Mouse (Mus musculus): ENCODE results near the gene Tbxa2r.
A peak's percentile ranks its signal among the peaks of the same experiment; 100 is the strongest.

The Tbxa2r gene

DNA sequence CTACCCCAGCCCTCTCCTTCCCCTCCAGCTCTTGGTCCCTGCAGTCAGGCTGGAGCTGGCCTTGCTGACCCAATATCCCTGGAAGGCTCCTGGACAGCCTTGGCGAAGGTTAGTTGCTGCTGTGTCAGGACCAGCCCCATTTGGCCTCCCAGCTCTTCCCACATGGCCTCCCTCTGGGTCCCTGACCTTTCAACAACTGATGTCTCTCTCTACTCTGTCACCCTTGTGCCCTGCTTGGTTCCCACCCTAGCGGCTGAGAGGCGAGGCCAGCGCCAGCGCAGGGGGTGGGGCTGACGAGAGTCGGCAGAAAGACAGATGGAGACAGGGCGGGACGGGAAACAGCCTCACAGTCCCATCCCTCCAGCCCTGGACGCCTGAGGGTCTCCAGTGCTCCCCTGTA lies at the start of gene Tbxa2r:
Tbxa2r (plus strand) TSS at position 346 of the 400 bp plus-strand sequence.
- no peak for DNase-seq (ENCODE audit: extremely low spot score, low spot score)

DNA sequence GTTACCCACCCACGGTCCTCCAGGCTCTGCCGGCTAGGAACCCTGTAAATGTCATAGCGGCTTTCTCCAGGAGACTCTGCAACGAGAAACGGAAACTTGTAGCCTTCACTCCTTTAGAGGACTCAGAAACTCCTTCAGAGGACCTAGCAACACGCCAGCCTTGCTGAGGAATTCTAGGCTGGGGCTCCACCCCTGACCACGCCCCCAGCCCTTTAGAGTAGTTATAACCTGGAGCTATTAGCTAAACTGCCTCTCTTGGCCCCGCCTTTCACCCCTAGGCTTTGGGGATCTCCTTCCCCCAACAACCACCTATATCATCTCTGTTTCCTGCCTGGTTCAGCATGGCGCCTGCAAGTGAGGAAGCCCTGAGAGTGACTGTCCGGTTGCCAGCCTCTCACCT lies 49.0 kb upstream of the Tbxa2r start:
- DNase-seq (ENCODE audit: extremely low spot score, low spot score): no peak

DNA sequence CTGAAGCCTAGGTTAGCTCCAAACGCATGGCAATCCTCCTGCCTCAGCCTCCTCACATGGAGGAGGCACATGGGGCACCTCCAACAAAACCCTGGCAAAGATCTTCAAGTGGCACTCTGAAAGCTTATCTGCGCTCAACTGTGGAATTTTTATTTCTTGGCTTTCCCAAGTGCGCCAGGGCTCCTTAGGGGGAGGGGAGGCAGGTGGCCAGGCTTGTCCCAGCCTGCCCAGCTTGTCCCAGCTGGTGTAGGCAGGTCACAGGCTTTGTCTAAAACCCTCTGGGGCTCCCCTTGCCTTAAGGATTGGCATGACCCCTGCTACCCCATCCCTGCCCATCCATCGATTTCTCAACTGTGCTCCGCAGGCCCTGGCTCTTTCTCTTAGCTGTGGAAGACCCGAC lies 44.3 kb upstream of the Tbxa2r start:
- no peak for DNase-seq (ENCODE audit: extremely low spot score, low spot score)

DNA sequence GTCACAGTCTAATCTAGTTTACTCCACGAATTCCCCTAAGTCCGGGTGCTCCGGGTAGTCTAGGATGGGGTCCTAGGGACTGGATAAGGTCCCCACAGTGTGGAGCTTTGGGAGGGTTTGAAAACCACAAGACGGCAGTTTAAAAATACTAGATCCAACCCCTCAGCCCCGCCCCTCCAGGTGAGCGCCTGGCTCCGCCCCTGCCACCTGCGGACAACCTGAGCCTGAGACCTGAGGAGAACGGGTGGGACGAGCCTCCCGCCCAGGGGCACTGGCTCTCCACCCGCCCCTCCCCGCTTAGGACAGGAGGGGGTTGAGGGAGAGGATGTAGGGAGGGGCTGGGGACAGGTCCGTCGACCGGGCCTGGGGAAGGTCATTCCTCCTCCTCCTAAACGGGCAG lies 43.8 kb upstream of the Tbxa2r start:
- DNase-seq (ENCODE audit: extremely low spot score, low spot score): no peak

DNA sequence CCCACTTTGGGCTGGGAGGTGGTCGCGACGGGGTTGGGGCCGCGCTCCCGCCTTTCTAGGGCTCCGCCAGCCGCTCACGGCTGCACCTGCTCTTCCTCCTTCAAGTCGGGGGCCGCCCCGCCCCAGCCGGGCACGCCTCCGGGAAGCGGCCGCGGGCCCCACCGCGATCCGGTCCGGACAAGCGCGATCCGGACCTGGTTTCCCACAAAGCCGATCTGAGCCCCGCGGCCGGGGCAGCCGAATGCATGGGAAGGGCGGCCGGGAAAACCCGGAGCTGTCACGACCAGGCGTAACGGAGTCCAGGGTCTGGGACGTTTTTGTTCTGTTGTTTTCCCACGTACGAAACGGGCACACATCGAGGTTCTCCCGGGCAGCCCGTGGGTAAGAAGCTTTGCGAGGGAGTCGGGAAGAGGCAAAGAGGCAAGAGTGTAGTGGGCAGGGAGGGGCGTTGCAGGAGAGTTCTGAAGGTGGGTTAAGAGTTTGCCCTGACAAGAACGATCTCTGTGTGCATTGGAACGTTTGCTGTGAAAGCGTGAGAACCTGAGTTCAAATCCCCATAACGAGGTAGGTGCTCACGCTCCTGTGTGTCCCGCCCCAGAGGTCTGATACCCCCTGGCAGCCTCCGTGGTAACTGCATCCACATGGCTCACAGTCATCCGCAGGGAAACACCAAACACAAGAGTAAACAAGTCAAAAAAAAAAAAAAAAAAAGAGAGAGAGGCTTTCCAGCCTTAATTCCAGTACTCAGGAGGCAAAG lies 42.7 kb upstream of the Tbxa2r start:
- DNase-seq (ENCODE audit: extremely low spot score, low spot score): peak; percentile 96

DNA sequence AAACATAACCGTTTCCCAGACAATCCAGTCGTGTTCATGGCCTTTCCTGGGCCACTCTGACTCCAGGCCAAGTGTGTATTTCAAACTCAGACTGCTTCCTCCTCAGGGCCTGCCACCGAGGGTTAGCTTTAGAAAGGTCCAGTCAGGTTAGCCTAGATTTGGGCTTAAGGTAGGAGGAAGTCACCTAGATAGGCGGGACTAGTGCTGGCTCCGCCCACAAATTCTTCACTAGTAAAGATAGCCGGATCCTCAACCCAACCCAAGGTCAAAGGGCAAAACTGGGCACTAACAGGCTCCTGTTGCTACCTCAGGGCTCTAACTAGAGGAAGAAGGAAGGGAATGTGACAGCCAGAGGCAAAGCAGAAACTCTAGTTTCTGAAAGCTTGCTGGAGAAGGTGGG lies 41.9 kb upstream of the Tbxa2r start:
- no peak for DNase-seq (ENCODE audit: extremely low spot score, low spot score)

DNA sequence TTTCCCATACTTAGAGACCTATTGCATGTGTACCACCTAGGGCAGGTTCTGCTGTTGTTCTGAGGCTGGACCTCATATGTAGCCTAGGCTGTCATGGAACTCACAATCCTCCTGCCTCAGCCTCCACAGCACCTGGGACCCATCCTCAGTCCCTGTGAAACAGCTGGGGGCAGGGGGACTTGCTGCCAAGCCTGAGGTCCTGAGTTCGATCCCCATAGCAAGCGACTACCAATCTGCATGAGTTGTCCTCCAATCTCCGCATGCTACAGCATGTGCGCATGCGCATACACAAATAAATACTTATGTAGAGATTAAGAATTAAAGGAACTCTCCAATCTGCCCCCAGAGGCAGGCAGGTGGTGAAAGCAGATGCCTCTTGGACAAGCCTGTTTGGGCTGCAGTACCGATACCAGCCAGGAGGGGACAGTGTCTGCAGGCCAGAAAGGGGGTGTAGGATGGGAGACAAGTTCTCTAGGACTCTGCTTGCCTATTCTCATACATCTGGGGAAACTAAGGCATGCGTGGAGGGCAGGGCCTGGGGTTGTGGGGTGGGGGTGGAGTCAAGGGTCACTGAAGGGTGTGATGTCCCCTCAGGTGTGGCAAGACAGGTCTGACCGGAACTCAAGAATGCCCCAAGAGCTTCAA lies 40.9 kb upstream of the Tbxa2r start:
- DNase-seq (ENCODE audit: extremely low spot score, low spot score): peak; percentile 58

DNA sequence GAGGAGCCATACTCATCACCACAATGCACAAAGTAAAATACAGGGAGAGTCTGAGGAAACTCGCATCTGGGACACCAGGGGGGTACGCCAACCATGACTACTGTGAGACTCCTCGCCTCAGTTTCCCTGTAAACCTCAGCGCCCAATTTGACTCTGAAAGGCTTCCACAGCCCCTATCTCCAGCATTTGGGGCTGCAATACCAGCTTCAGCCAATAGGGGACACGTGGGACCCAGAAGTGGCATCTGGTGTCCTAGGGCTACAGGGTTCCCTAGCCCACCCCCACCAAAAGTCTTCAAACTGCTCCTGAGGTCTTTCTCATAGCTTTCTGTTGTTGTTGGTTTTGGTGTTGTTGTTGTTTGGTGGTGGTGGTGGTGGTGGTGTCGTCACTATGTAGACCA lies 39.9 kb upstream of the Tbxa2r start:
- peak; percentile 59 for DNase-seq (ENCODE audit: extremely low spot score, low spot score)

DNA sequence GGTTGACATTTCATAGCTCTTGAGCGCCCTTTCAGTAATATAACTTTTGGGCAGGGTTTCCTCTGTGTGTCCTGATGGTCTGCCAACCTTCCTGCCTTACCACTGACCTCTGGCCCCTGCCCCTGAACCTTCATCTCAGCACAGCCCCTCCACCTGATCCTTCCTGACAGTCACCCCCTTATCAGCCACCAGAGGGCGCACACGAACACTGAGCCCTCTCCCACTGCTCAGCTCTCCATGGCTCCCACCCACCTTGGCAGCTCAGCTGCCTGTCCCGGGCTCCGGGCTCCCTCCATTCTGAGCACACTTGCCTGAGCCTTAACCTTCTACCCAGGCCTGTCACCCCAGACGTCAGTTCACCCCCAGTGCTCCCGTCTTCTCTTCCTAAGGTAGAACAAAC lies 39.3 kb upstream of the Tbxa2r start:
- peak; percentile 62 for DNase-seq (ENCODE audit: extremely low spot score, low spot score)

DNA sequence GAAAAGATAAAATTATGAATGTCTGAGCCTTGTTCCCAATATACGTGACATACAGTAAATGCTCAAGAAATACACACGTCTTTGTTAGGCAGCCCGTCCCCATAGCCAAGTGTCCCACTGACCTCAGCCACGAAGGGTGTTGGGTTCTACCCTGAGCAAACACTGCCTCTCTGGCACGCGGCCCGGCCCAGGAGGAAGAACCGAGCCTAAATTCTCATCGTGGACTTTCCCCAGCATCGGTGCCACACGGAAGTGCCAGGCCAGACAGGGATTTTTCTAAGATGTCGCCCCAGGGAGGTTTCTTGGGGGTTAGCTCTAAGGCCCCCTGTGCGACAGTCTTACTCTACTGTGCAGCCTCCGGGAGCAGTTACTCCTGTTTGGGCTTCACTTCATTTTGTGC lies 38.7 kb upstream of the Tbxa2r start:
- DNase-seq (ENCODE audit: extremely low spot score, low spot score): no peak

DNA sequence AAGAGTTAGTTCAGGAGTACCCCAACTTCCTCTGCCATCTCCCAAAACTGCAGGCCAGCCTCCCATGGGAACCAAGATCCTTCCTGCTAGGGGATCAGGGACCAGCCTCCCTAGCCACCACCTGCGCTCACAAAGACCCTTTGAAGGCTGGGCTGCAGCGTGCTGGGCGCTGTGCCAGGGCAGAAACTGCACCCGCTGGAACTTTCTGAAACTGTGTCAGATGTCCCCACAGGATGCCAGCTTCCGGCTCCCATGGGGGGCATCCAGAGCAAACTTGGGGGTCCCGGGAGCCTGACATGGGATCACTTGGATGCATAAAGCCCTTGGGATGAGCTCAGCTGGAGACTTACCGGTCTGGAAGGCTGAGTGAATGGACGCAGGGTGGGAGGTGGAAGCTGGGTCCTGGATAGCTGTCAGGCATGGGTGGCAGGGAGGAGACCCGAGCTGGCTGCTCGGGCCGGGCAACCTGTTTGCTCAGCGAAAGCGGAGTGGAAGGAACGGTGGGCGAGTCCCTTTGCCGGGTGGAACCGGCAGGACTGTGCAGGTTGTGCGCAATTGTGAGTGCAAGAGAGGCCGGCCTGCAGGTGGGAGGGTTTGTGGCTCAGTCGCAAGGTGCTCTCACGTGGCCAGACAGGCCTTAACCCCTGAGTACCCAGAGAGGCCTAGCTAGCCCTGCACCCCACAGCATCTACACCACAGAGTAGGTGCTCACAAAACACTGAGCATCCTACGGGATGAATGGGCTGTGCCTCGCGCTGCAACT lies 37.7 kb upstream of the Tbxa2r start:
- no peak for DNase-seq (ENCODE audit: extremely low spot score, low spot score)

DNA sequence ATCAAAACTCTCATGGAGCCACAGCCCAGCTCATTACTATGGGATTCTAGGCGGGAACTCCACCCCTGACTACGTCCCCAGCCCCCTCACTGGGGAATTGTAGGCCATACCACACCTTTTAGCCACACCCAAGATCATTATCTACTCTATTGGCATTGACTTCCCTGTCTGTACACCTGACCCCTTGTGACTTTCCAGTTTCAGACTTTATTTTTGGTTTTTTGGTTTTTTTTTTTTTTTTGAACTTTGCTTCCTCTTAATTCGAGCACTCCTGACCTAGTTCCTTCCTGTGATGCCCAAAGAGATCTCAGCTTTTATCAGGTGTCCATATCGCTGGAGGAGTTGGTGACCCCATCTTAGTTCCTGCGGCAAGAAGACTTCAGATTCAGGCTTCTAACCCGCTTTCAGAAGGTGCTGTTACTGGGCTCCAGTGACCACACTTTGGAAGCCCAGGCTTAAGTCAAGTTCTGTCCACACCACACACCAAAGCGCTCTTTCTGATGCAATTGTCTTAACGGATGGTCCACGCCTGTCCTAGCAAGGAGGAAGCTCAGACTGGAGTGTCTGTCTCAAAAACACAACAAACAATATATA lies 36.9 kb upstream of the Tbxa2r start, which contains the start of gene Tjp3:
Tjp3 (minus strand) TSS at position 71 of the 594 bp plus-strand sequence.
- no peak for DNase-seq (ENCODE audit: extremely low spot score, low spot score)

DNA sequence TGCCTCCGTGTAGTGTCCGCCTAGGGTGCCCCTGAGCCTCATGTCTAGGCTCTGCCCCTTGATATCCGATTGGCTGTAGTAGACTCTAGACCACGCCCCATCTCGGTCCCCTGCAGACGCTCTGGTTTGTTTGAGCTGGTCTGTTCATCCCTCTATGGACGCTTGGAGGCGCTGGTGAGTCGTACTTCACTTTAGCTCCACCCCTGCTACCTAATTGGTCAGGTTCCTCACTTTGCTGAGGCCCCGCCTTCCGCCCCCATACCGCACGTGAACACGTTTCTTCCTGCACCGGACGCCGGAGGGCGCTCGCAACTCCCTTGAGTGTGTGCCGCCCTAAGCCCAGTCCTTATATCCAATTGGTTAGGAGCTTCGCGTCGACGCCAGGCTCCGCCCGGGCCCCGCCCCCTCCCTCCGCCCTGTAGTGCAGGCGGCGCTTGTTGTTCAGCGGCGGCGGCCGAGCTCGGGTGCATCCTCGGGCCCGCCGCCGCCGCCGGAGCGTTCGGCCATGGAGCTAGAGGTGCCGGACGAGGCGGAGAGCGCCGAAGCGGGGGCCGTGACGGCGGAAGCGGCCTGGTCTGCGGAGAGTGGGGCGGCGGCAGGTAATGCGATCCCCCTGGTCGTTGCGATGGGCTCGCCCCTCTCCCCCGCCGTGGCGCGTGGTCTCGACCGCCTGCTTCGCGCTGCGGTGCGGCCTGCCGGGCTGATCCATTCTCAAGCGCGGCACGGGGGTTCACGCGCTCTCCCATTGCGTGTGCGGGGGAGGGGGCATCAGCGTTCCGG lies 35.8 kb upstream of the Tbxa2r start, which contains the start of gene Pip5k1c:
Pip5k1c (plus strand) TSS at position 410 of the 780 bp plus-strand sequence.
- peak; percentile 98 for DNase-seq (ENCODE audit: extremely low spot score, low spot score)

DNA sequence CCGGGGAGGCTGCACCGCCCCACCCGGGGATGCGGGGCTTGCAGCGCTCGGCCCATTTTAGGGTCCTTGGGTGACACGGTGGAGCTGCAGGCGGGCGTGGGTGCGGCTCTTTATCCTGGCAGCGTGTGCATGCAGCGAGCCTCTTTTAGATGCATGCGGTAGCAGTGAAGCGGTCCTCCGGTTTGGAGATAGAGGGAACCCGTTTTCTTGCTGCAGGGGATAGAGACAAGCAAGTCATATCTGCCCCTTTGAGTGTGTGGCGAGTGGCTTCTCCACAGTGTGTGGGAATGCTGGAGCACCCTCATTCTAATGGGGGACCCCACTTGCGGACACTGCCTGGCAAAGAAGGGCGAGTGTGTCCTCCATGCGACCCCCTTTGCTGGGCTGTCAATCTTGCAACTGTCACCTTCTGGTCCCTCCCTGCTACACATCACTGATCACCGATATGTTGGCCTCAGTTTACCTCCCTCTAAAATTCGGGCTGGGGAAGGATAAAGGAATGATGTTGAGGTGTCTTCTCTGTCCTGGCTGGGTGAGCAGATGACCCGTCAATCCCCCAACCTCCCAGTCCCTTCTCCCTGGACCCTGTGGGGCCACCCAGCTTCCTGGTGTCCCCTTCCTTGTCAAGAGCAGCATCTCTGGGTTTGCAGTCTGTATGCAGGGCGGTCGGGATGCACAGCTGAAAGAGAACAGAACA lies 35.0 kb upstream of the Tbxa2r start:
- DNase-seq (ENCODE audit: extremely low spot score, low spot score): no peak

DNA sequence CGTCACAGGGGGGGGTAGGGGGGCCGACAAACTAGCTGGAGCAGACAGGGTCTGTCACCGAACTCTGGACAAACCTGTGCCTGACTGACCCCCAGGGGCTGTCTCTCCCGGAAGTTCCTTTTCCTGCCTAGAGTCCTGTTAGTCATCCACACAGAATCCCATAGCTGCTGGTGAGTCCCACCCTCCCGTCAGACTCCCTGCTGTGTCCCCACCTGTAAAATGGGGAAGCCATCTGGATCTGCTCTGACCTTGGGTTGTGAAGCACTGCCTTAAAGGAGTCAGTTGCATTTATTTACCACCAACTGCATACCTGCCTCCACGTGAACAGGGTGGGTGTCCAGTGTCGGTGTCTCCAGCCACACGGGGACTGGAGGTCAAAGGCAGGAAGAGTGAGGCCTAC lies 34.1 kb upstream of the Tbxa2r start:
- no peak for DNase-seq (ENCODE audit: extremely low spot score, low spot score)

DNA sequence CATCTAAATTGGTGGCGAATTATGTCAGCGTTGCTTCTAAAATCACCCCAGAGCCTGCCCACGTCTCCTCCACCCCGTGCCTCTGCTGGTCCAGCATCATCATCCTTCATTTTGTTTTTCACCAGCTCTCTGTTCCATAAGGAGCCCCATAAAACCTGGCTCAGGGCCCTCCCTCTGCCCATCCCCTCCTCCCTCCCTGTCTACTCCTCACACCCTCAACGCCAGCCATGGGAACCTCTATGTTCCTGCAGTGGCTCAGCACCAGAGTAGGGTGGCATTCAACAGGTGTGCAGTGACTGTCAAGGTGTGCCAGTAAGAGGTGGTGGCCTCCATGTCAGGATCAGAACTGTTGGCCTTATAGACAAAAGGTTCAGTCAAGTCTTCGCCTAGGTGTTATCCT lies 33.3 kb upstream of the Tbxa2r start:
- DNase-seq (ENCODE audit: extremely low spot score, low spot score): no peak

DNA sequence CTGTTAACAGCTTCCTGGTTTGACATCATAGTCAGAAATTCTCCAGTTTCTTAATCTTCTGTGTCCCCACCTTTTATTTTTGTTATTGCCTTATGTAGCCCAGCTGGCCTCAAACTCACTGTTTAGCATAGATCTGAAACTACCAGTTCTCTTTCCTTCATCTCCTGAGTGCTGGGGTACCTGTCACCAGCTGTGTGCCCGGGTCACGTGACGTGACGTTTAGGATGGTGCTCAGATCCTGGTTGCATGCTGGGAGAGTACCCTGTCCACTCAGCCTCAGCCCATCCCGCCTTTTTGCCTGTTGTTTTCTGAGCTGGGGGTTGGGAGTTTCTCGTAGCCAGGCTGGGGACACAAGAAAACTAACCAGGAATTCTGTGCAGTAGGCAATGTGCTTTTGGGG lies 31.3 kb upstream of the Tbxa2r start:
- DNase-seq (ENCODE audit: extremely low spot score, low spot score): no peak

DNA sequence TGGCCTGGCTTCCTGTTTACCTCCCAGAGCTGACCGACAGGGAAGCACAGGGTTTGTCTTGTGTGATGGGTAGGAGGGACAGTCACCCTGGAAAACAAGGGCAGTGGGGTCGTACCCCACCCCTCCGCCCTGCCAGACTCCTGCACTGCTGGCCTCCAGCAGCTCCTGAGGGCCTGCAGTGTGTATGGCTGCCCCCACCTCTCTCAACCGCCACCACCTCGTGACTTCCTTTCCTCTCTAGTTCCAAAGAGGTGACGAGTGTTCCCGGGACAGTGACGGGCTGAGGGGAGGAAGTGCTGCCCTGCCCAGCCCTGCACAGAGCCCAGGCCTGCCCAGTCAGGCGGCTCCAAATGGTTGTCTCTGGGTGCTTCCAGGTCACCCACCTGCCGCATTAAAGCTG lies 30.7 kb upstream of the Tbxa2r start:
- DNase-seq (ENCODE audit: extremely low spot score, low spot score): no peak

DNA sequence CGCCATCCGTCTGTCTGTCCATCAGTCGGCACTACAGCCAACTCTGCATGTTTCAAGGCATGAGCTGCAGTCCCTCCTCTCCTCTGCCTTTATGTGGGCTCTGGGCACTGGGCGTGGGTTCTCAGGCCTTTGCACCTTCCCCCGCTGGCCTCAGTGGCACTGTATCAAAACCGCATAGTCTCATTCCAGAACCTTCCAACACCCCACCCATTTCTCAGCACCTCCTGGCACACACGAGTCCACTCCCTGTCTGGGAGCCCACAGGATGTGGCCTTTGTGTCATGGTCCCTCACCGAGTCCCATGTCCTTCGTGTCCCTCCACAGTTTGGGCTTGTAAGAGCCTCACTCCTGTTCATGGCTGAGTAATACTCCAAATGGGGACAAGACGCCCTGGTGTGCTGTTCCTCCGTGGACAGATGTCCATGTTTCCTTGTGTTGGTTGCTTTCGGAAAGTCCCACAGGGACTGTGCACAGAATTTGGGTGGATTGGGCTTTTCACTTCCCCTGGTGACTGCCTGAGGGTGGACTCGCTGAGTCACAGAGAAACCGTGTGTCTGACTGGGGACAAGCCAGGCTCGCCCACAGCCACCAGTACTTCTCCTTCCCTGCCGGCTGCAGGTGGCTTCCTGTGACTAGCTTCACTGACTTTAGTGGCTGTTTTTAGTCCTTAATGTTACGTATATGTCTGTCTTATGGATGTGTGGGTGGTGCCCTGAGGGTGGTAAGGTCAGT lies 30.0 kb upstream of the Tbxa2r start:
- DNase-seq (ENCODE audit: extremely low spot score, low spot score): no peak

Measured in neural tube, embryonic 10.5 days (tissue).